Mouse (Mus musculus): ENCODE measurements around the gene Bicd1.

GRCm38 (mm10) chr6:149495925-149496324, 87.2 kb downstream of the Bicd1 start:
- TF ChIP-seq POLR2A (IDR thresholded peaks at IDR 0.05; ENCODE audit: low read depth, low read length): no peak
- no peak for TF ChIP-seq CTCF (conservative IDR thresholded peaks at IDR 0.05; ENCODE audit: insufficient read depth, insufficient read length, low read depth, low read length)

Measured in kidney, adult 2 months (tissue).